Mouse (Mus musculus): ENCODE data around the gene Retreg1.

- no peak for TF ChIP-seq HCFC1 (IDR thresholded peaks at IDR 0.05; ENCODE audit: borderline replicate concordance, insufficient read depth, low read length)
- no peak for TF ChIP-seq ZNF384 (IDR thresholded peaks at IDR 0.05; ENCODE audit: low read depth, low read length)
- TF ChIP-seq CHD2 (IDR thresholded peaks at IDR 0.05; ENCODE audit: low read depth, low read length): no peak
- no peak for TF ChIP-seq ZC3H11A (IDR thresholded peaks at IDR 0.05; ENCODE audit: borderline replicate concordance, low read depth, low read length)
- no peak for TF ChIP-seq MAFK (IDR thresholded peaks at IDR 0.05; ENCODE audit: insufficient read depth, low read depth, low read length)
Measured at GRCm38 (mm10) chr15:25803111-25803510, 39.9 kb upstream of the Retreg1 start.
